Mouse (Mus musculus): Measurements from ENCODE around the gene Gm35134. TPM values are rescaled to one million over a fixed set of nuclear protein-coding genes. Genes with fewer than 3 reads are reported as not detected.
"Not testable (repeated sequence)": the region's sequence is repeated elsewhere in the genome, so short reads cannot be mapped to it uniquely, and the experiment has no call there.

Gene Gm35134
- not detected in 2 replicates for polyA plus RNA-seq (2016; fragmentation: Nextera tagmentation; extraction: Ambion mirVana)

GRCm38 (mm10) chrY:19112707-19113106 is at the start of gene Gm35134:
Gene Gm35134, plus strand, starts transcription at chrY:19113007.
- DNase-seq (ENCODE audit: low spot score); H3K4me3 ChIP-seq; H3K9me3 ChIP-seq; H3K36me3 ChIP-seq (replicated peaks); H3K4me1 ChIP-seq; H3K27me3 ChIP-seq (replicated peaks; ENCODE audit: low read depth, poor library complexity, severe bottlenecking); H3K27ac ChIP-seq (replicated peaks): not testable (repeated sequence)
- no CpG with 5 or more reads among the region's 7 CpGs for WGBS
